Mouse (Mus musculus): ENCODE measurements around the gene Exosc8. TPM values are rescaled to one million over a fixed set of nuclear protein-coding genes. Genes with fewer than 3 reads are reported as not detected.
"Not testable (repeated sequence)": the region's sequence is repeated elsewhere in the genome, so short reads cannot be mapped to it uniquely, and the experiment has no call there.

Gene Exosc8
- total RNA-seq, 2 experiments from 2014 or later, result 17.8 to 19.3 TPM

GRCm38 (mm10) chr3:54736101-54736927 lies 1.1 kb upstream of the Exosc8 start:
- DNase-seq, result peak; percentile 8 to 22

DNA sequence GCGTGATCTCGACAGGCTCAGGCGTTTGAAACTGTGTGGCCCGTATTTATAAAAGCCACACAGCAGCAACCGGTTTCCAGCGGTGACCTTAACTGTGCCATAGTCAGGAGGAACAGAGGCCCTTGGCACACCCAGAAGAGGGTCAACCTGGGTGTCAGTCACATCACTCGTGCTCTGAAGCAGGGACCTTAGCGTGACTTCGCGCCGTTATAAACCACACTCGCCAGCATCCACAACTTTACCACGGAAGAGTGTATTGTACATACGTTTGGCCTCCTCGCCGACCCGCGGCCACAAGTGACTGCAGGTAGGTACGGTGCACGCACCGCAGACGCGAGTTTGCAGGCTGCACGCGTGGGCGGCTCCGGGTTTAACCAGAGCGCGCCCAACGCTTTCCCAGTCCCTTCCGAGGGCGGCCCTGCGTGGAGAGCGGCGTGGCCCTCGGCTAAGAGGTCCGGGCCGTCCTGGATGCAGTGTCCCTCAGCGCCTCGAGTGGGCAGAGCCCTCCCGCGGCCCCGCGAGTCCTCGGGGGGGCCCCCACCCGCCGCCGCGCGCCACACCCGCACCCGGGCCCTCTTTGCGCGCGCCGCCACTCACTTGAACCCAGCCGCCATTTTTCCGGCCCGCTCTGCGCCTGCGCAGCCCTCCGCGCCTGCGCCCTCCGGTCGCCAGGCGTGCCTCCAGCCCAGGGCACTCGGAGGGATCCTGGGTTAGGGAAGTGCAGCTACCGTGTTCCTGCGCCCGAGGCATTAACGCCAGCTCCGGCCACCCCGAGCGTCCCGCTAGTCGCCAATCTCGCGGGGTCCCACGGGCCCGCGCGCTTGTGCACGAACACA lies 564 bp downstream of the Exosc8 start:
- DNase-seq, result peak; percentile 92 to 93

DNA sequence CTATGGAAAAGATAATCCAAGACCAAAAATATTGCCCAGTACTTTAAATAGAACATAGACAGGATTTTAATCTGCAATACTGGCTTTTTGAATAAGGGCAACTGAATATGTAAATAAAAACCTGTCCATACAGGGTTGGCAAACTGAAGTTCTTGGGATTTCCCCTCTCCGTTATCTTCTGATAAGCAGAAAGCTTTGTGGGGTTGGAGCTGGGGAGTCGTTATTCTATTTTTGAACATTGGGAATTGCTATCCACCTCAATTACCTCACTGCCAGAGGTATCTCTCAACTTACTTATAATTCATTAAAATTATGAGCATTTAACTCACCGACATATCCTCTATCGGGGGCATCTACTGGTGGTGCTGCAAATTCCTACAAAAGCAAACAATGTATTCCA lies 2.8 kb downstream of the Exosc8 start:
- no peak for DNase-seq

DNA sequence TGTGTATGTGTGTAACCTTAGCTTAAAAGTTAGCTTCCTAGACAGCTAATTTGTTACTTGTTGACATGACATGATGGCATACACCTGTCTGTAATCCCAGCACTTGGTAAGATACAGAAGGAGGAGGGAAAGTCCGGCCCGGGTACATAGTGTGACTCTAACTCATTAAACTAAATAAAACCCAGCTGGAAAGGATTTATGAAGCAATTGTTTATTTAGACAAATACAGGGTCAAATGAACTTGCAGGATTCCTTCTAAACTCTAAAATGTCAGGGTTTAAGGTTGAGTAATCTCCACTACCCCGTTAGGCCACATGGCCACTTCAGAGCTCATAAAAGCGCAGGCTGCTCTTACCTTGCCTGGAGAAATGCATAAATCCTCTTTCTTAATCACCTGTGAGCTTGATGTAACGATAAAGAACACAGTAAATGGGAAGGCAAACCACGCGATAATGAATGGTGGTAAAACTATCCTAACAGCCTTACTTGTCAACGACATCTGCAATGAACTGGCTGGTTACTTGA lies 3.5 kb downstream of the Exosc8 start:
- DNase-seq, result no peak

- DNase-seq, result no peak
Observed at GRCm38 (mm10) chr3:54728100-54728499, 7.1 kb downstream of the Exosc8 start.

GRCm38 (mm10) chr3:54727588-54727987 lies 7.6 kb downstream of the Exosc8 start:
- DNase-seq, result no peak

GRCm38 (mm10) chr3:54725344-54725743 lies 9.8 kb downstream of the Exosc8 start:
- no peak for DNase-seq

GRCm38 (mm10) chr3:54723741-54724500 lies 11.3 kb downstream of the Exosc8 start:
- DNase-seq, result peak in 1 of 2 experiments; percentile 19

DNA sequence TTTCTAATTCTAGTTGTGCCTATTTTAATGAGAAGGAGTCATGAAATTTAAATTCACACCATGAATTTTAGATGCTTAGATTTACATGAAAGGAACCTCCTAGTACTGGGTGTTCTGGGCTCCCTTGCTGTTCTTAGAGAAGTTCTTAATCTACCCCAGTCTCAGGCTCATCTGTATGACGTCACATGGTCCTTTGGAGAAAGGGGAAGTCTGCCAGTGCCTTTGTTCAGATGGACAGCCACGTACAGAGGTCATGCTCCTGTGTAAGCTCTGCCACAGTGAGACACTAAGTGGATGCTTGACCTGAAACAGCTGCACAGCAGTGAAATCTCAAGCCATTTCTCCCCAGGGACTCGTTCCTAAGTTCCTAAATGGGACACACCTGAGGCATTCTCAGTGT lies 16.2 kb downstream of the Exosc8 start:
- DNase-seq, result peak in 1 of 2 experiments; percentile 16

DNA sequence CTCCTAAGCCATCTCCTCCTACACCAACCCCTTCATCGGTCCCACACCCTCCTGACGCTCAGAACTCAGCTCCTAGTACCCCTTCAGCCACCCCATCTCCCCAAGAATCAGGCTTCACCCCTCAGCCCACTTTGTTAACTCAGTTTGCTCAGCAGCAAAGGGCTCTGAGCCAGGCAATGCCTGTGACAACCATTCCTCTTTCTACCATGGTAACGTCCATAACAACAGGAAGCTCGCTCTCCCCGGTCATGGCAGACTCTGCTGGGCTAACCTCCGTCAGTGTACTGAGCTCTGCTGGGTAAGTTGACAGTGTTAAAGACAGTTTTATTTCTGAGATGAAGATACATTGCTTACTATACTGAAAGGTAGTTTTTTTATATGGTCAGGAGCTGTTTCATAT lies 17.8 kb downstream of the Exosc8 start:
- no peak for DNase-seq

DNA sequence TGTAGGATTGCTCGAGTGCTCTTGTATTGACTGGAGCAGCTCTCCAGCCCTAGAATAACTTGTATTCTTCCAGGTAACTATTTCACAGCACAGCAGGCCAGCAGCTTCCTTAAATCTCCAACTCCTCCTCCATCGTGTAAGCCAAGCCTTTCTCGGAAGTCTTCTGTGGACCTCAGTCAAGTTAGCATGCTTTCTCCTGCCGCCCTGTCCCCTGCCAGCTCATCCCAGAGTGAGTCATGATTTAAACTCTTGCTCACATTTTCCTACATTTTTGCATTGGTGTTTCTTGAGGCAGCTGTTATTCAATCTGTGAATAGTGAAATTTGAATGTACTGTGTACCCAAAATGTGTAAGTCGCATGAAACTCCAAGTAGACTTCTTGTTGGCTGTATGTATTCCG lies 19.7 kb downstream of the Exosc8 start:
- no peak for DNase-seq

- no peak for DNase-seq
Observed at GRCm38 (mm10) chr3:54714253-54714652, 20.9 kb downstream of the Exosc8 start, which contains the start of gene Gm21958. Gm21958 (minus strand) TSS chr3:54714353.

GRCm38 (mm10) chr3:54708972-54709371 lies 26.2 kb downstream of the Exosc8 start:
- DNase-seq, result peak; percentile 13 to 34

GRCm38 (mm10) chr3:54704106-54704505 lies 31.1 kb downstream of the Exosc8 start:
- not testable (repeated sequence) for DNase-seq

- no peak for DNase-seq
Observed at GRCm38 (mm10) chr3:54699759-54700301, 35.4 kb downstream of the Exosc8 start.

DNA sequence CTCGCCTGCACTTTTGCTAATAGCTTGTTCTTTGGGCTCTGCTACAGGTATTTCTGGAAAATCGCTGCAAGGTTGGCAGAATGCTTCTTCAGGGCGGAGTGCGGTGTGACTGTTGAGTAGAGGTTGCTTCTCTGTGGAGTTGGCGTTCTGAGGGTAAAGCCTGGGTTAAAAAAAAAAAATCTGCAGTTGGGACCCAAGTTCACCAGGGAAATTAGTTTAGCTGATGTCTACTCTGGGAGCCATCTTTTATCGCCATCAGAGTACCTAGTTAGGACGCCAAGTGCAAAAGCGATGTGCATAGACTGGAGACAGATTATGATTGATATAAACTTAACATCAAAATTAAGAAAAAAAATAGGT lies 42.2 kb downstream of the Exosc8 start:
- DNase-seq, result no peak

GRCm38 (mm10) chr3:54692202-54693055 lies 42.8 kb downstream of the Exosc8 start, which contains the start of gene Supt20:
Supt20 (plus strand) TSS chr3:54692807.
- peak; percentile 93 to 97 for DNase-seq

- peak in 1 of 2 experiments; percentile 22 for DNase-seq
Observed at GRCm38 (mm10) chr3:54689091-54689490, 46.1 kb downstream of the Exosc8 start.

- no peak for DNase-seq
Observed at GRCm38 (mm10) chr3:54687245-54687644, 47.9 kb downstream of the Exosc8 start.

DNA sequence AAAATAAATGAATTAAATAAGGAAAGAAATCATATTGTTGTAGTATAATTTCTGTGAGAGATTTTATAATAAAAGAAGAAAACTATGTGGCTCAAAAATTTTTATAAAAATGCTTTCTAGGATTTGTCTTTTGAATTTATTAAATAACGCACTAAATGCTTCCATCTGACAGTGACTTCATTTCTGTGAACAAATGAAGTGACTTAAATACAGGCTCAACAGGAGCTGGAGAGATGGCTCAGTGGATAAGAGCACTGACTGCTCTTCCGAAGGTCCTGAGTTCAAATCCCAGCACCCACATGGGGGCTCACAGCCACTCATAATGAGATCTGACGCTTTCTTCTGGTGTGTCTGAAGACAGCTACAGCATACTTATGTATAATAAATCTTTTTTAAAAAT lies 50.0 kb downstream of the Exosc8 start:
- DNase-seq, result no peak
